Mouse (Mus musculus) bone marrow, adult 2 months (tissue): Measurements from ENCODE around the gene Itih2. TPM values are rescaled to one million over a fixed set of nuclear protein-coding genes. Genes with fewer than 3 reads are reported as not detected.
A peak's percentile ranks its signal among the peaks of the same experiment; 100 is the strongest.

Experiments
- H3K27ac ChIP-seq: fragments of 200-500 bp; 2 replicates; pipeline ENCODE4 v1.5.1; 2012; ENCODE audit warnings: low read depth, mild to moderate bottlenecking, control low read depth, inconsistent platforms, low read length; ENCODE audit not compliant: control insufficient read depth, poor library complexity, insufficient read depth
- H3K4me1 ChIP-seq: fragments of 200-500 bp; 2 replicates; pipeline ENCODE4 v1.6.1; 2011; ENCODE audit warnings: low read length; ENCODE audit not compliant: control insufficient read depth, insufficient read depth
- H3K4me3 ChIP-seq: fragments of 200-500 bp; replicated peaks from 2 replicates; pipeline ENCODE3; 2011; ENCODE audit warnings: mild to moderate bottlenecking, low read depth, low read length, control low read depth; ENCODE audit not compliant: control insufficient read depth
- CTCF ChIP-seq: fragments of 200-500 bp; IDR thresholded peaks from 2 replicates; pipeline ENCODE4 v1.5.1; 2011; ENCODE audit warnings: low read length, control low read depth; ENCODE audit not compliant: control insufficient read depth, insufficient read depth
- POLR2A ChIP-seq: fragments of 200-500 bp; IDR thresholded peaks from 2 replicates; pipeline ENCODE4 v1.6.1; 2011; ENCODE audit warnings: low read depth, mild to moderate bottlenecking, control low read depth, low read length, borderline replicate concordance; ENCODE audit not compliant: control insufficient read depth
- WGBS: fragments of 180-500 bp; shearing (Covaris S2); methylation state at CpG from one replicate; pipeline ENCODE4 v1.1.7; 2018; 5-methylcytosine and 5-hydroxymethylcytosine counted together
- polyA plus RNA-seq: library from polyadenylated mRNA; stranded (reverse); fragments of >200 nt; gene quantifications from 2 replicates; pipeline ENCODE4 v1.2.4, GENCODE M21; 2011; ENCODE audit warnings: low replicate concordance; ENCODE audit not compliant: missing spikeins, insufficient read depth, insufficient read length

Itih2 gene
- 1.1 and 1.7 TPM in 2 replicates for polyA plus RNA-seq

GRCm38 (mm10) chr2:10131296-10131695 lies at the start of gene Itih2:
Gene Itih2, minus strand, starts transcription at chr2:10131396.
- Histone ChIP-seq H3K4me1 (no peaks in the 10 kb centered on the region), H3K4me3 (no peak within 1 kb of the TSS), H3K27ac (no peak within 1 kb of the TSS)
- WGBS = 88% methylated on average over 4 of the region's 4 CpGs
- no peak for TF ChIP-seq POLR2A
- no peak for TF ChIP-seq CTCF

GRCm38 (mm10) chr2:10169991-10170390 lies 38.8 kb upstream of the Itih2 start:
- no peak for TF ChIP-seq CTCF
- no peak for TF ChIP-seq POLR2A
- no peak overlapping the region for H3K4me3 ChIP-seq
- peaks cover 3% of the 10 kb centered on the region; the same call in 1 of the 2 replicates for H3K4me1 ChIP-seq
- H3K27ac ChIP-seq = no peak overlapping the region
- 90% methylated on average over 16 of the region's 16 CpGs for WGBS

GRCm38 (mm10) chr2:10168016-10168415 lies 36.8 kb upstream of the Itih2 start:
- 61% methylated on average over 8 of the region's 8 CpGs for WGBS
- no peak for TF ChIP-seq CTCF
- TF ChIP-seq POLR2A = no peak
- Histone ChIP-seq H3K4me1 (peaks cover 3% of the 10 kb centered on the region; the same call in 1 of the 2 replicates), H3K27ac (no peak overlapping the region), H3K4me3 (no peak overlapping the region)

- Histone ChIP-seq H3K4me3 (no peak overlapping the region), H3K4me1 (peaks cover 3% of the 10 kb centered on the region; the same call in 1 of the 2 replicates), H3K27ac (no peak overlapping the region)
- WGBS = 29% methylated on average over 11 of the region's 11 CpGs
- TF ChIP-seq POLR2A = no peak
- no peak for TF ChIP-seq CTCF
Observed at GRCm38 (mm10) chr2:10167283-10167682, 36.1 kb upstream of the Itih2 start.

GRCm38 (mm10) chr2:10166635-10167034 lies 35.4 kb upstream of the Itih2 start:
- H3K4me3 ChIP-seq = no peak overlapping the region
- H3K27ac ChIP-seq = no peak overlapping the region
- 3% methylated on average over 6 of the region's 6 CpGs for WGBS
- TF ChIP-seq CTCF = no peak
- TF ChIP-seq POLR2A = no peak
- H3K4me1 ChIP-seq = peaks cover 3% of the 10 kb centered on the region; the same call in 1 of the 2 replicates

GRCm38 (mm10) chr2:10162011-10162410 lies 30.8 kb upstream of the Itih2 start:
- H3K27ac ChIP-seq = no peak overlapping the region
- TF ChIP-seq CTCF (no peak), POLR2A (no peak)
- H3K4me3 ChIP-seq = no peak overlapping the region
- 83% methylated on average over 4 of the region's 4 CpGs for WGBS
- H3K4me1 ChIP-seq = peaks cover 3% of the 10 kb centered on the region; the same call in 1 of the 2 replicates

- H3K4me3 ChIP-seq = no peak overlapping the region
- 72% methylated on average over 10 of the region's 10 CpGs for WGBS
- no peak overlapping the region for H3K27ac ChIP-seq
- TF ChIP-seq CTCF (no peak), POLR2A (no peak)
- H3K4me1 ChIP-seq = peaks cover 3% of the 10 kb centered on the region
Observed at GRCm38 (mm10) chr2:10157184-10157583, 26.0 kb upstream of the Itih2 start.

- Histone ChIP-seq H3K4me3 (peak within 1 kb of the TSS; percentile 84), H3K4me1 (peaks cover 3% of the 10 kb centered on the region), H3K27ac (peak within 1 kb of the TSS; percentile 62)
- WGBS = 2% methylated on average over 27 of the region's 27 CpGs
- no peak for TF ChIP-seq POLR2A
- no peak for TF ChIP-seq CTCF
Observed at GRCm38 (mm10) chr2:10153201-10154075, 22.2 kb upstream of the Itih2 start, which contains the start of gene Itih5. Gene Itih5, plus strand, starts transcription at chr2:10153571.
